Mouse (Mus musculus): ENCODE results near the gene Mmd2. TPM values are rescaled to one million over a fixed set of nuclear protein-coding genes. Genes with fewer than 3 reads are reported as not detected.

The Mmd2 gene
- not detected in 2 replicates for polyA plus RNA-seq (2012; ENCODE audit: insufficient read depth, low replicate concordance)

DNA sequence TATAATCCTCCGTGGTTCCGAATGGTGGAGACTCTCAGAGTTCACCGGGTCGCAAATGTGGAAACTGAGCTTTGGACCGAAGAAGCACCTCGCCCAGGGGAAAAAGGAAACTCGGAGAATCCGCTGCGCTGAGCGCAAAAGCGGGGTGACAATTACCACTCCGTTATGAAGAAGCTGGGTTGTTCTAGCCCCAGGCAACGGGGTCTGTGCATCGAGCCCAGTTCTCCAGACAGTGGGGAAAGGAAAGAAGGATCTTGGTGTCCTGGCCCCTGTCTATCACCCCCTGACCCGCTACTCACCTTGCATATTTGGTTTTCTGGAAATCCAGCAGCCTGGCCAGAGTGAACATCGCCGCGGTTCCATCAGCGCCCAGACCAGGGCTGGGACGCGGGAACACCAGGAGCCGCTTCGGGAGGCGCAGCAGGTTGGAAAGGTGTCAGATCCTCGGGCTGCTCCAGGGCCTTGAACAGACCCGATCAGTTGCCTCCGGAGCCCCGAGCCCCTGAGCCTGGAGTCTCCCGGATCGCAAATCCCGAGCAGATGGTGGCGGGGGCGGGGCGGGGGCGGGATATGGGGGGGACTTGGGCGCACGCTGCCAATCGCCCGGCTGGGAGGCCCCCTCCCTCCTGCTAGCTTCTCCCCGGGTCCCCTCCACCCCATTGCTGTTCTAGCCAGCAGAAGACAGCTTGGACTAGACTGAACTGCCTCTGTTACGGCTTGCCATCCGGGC, at the start of gene Mmd2:
TSS of gene Mmd2 (minus strand) at position 542 of the 730 bp plus-strand sequence.
- TF ChIP-seq FLI1 (IDR thresholded peaks at IDR 0.05; ENCODE audit: low read length), result no peak
- TF ChIP-seq GATA1 (IDR thresholded peaks at IDR 0.05; ENCODE audit: borderline replicate concordance, low read length), result no peak
- H3K36me3 ChIP-seq (replicated peaks; ENCODE audit: low read length), result no peaks in the 10 kb centered on the region
- H3K4me1 ChIP-seq, result 0 out of 2 replicates have a peak, but pooled peaks cover 3% of the 10 kb centered on the region
- peaks cover 68% of the 10 kb centered on the region for H3K27me3 ChIP-seq (replicated peaks)
- H3K4me3 ChIP-seq (replicated peaks), result no peak within 1 kb of the TSS
- H3K9me3 ChIP-seq, result no peaks in the 10 kb centered on the region

GRCm38 (mm10) chr5:142652266-142652665, 43.7 kb upstream of the Mmd2 start:
- Histone ChIP-seq H3K27me3 (replicated peaks) (no peaks in the 10 kb centered on the region), H3K9me3 (no peaks in the 10 kb centered on the region), H3K4me1 (peaks cover 22% of the 10 kb centered on the region), H3K36me3 (replicated peaks; ENCODE audit: low read length) (peaks cover 70% of the 10 kb centered on the region), H3K4me3 (replicated peaks) (no peak overlapping the region)
- no peak for TF ChIP-seq FLI1 (IDR thresholded peaks at IDR 0.05; ENCODE audit: low read length)
- no peak for TF ChIP-seq GATA1 (IDR thresholded peaks at IDR 0.05; ENCODE audit: borderline replicate concordance, low read length)

DNA sequence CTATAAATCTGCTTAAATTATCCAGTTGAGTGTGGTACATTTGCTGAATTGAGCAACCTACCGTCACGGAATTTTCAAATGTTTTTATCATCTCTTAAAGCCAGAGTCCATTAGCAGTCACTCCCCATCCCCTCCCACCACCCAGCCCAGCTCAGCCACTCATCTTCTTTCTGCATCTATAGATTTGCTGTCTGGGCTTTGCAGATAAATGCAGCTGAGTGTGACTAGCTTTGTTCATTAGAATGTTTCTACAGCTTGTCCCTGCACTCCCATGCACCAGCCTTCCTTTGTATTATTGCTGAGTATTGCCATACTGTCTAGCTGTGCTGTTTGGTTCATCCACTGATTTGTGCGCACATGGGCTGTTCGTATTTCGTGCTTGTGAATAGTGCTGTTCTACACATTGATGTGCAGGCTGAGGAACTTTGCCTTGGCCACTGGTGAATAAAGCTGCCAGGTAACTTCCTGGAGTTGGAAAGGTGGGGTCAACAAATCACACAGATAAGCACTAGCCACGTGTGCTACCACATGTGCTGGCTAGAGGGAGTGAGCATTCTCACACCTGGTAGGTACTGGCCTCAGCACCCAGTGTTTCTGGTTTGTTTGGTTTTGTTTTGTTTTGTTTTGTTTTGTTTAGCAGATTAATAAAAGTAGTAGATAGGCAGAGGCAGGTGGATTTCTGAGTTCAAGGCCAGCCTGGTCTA, 42.3 kb upstream of the Mmd2 start:
- no peak for TF ChIP-seq GATA1 (IDR thresholded peaks at IDR 0.05; ENCODE audit: borderline replicate concordance, low read length)
- TF ChIP-seq FLI1 (IDR thresholded peaks at IDR 0.05; ENCODE audit: low read length), result no peak
- no peak overlapping the region for H3K4me3 ChIP-seq (replicated peaks)
- H3K4me1 ChIP-seq, result peaks cover 22% of the 10 kb centered on the region
- no peaks in the 10 kb centered on the region for H3K9me3 ChIP-seq
- H3K27me3 ChIP-seq (replicated peaks), result no peaks in the 10 kb centered on the region
- peaks cover 64% of the 10 kb centered on the region for H3K36me3 ChIP-seq (replicated peaks; ENCODE audit: low read length)

DNA sequence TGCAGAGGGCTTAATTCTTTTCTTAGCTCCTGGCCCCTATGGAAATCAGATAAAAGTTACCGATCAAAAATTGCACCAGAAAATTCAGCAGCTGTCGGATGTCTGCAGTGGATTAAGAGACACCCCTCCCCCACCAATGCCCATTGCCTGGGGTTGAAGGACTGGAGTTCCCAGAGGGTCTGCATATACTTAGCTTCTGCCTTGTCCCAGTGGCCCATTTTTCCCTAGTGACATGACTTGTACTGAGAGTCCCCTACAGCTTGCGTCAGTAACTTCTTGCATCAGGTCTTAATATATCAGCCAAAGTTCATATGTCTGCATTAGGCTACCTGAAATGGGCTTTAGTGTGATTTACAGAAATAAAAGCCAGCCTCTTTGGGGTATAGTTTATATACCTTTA, 41.8 kb upstream of the Mmd2 start:
- TF ChIP-seq FLI1 (IDR thresholded peaks at IDR 0.05; ENCODE audit: low read length) (no peak), GATA1 (IDR thresholded peaks at IDR 0.05; ENCODE audit: borderline replicate concordance, low read length) (no peak)
- no peaks in the 10 kb centered on the region for H3K27me3 ChIP-seq (replicated peaks)
- no peak overlapping the region for H3K4me3 ChIP-seq (replicated peaks)
- H3K4me1 ChIP-seq, result peaks cover 22% of the 10 kb centered on the region
- no peaks in the 10 kb centered on the region for H3K9me3 ChIP-seq
- peaks cover 60% of the 10 kb centered on the region for H3K36me3 ChIP-seq (replicated peaks; ENCODE audit: low read length)

GRCm38 (mm10) chr5:142649460-142650050, 41.0 kb upstream of the Mmd2 start:
- Histone ChIP-seq H3K9me3 (no peaks in the 10 kb centered on the region), H3K27me3 (replicated peaks) (no peaks in the 10 kb centered on the region), H3K36me3 (replicated peaks; ENCODE audit: low read length) (peaks cover 59% of the 10 kb centered on the region), H3K4me1 (peaks cover 22% of the 10 kb centered on the region), H3K4me3 (replicated peaks) (no peak overlapping the region)
- TF ChIP-seq GATA1 (IDR thresholded peaks at IDR 0.05; ENCODE audit: borderline replicate concordance, low read length), result no peak
- no peak for TF ChIP-seq FLI1 (IDR thresholded peaks at IDR 0.05; ENCODE audit: low read length)

DNA sequence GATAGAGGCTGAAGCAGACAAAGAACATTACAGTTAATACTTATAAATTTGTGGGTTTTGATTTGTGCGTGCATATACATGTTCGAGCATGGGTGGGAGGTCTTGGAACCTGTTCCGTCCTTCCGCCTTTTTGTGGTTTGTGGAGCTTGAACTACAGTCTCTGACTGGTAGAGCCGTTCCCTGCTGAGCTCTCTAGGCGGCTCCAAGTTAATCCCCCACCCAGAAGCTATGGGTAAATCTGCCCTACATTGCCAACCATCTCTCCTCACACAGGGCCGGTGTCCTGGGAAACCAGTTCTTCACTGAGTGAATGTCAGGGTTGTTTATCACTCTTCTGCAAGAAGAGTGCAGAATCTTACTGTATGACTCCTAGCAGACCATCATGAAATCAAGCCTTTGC, 39.6 kb upstream of the Mmd2 start:
- Histone ChIP-seq H3K36me3 (replicated peaks; ENCODE audit: low read length) (peaks cover 60% of the 10 kb centered on the region), H3K4me1 (peaks cover 22% of the 10 kb centered on the region)

GRCm38 (mm10) chr5:142641331-142642051, 32.9 kb upstream of the Mmd2 start:
- Histone ChIP-seq H3K4me1 (peaks cover 20% of the 10 kb centered on the region), H3K9me3 (no peaks in the 10 kb centered on the region), H3K36me3 (replicated peaks; ENCODE audit: low read length) (peaks cover 85% of the 10 kb centered on the region), H3K4me3 (replicated peaks) (no peak overlapping the region), H3K27me3 (replicated peaks) (no peaks in the 10 kb centered on the region)
- TF ChIP-seq GATA1 (IDR thresholded peaks at IDR 0.05; ENCODE audit: borderline replicate concordance, low read length) (no peak), FLI1 (IDR thresholded peaks at IDR 0.05; ENCODE audit: low read length) (no peak)

More for the DNA sequence above, 39.6 kb upstream of the Mmd2 start:
- Histone ChIP-seq H3K4me3 (replicated peaks) (no peak overlapping the region), H3K27me3 (replicated peaks) (no peaks in the 10 kb centered on the region), H3K9me3 (no peaks in the 10 kb centered on the region)
- TF ChIP-seq GATA1 (IDR thresholded peaks at IDR 0.05; ENCODE audit: borderline replicate concordance, low read length), result no peak

GRCm38 (mm10) chr5:142640088-142640487, 31.5 kb upstream of the Mmd2 start:
- peaks cover 94% of the 10 kb centered on the region for H3K36me3 ChIP-seq (replicated peaks; ENCODE audit: low read length)
- TF ChIP-seq FLI1 (IDR thresholded peaks at IDR 0.05; ENCODE audit: low read length), result no peak
- no peak for TF ChIP-seq GATA1 (IDR thresholded peaks at IDR 0.05; ENCODE audit: borderline replicate concordance, low read length)
- H3K4me3 ChIP-seq (replicated peaks), result no peak overlapping the region
- peaks cover 26% of the 10 kb centered on the region for H3K4me1 ChIP-seq
- H3K9me3 ChIP-seq, result no peaks in the 10 kb centered on the region
- H3K27me3 ChIP-seq (replicated peaks), result no peaks in the 10 kb centered on the region

DNA sequence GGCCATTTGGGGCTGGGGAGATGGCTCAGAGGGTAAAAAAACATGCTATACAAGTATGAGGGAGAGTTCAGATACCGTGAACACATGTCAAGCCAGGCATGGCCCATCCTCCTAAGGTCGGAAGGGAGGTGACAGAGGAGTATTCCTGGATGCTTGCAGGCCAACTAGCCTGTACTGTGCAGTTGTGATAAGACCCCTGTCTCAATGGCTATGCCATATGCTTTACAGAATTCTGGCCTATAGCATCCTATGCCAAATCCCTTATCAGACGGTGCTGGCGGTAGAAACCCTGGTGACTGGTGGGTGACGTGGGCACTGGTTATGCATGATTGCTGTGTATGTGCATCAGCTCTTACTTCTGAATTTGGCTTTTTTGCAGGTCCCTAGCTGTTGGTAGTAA, 29.2 kb upstream of the Mmd2 start:
- Histone ChIP-seq H3K4me1 (peaks cover 26% of the 10 kb centered on the region), H3K9me3 (no peaks in the 10 kb centered on the region), H3K4me3 (replicated peaks) (no peak overlapping the region), H3K27me3 (replicated peaks) (no peaks in the 10 kb centered on the region), H3K36me3 (replicated peaks; ENCODE audit: low read length) (peaks cover 96% of the 10 kb centered on the region)
- TF ChIP-seq GATA1 (IDR thresholded peaks at IDR 0.05; ENCODE audit: borderline replicate concordance, low read length), result no peak
- TF ChIP-seq FLI1 (IDR thresholded peaks at IDR 0.05; ENCODE audit: low read length), result no peak

Data from megakaryocyte, embryonic 14.5 days (primary cell).